Mouse (Mus musculus) embryo, embryonic 11.5 days (tissue): ENCODE data around the gene Slc1a7.

Experiments
- DNase-seq: peaks from one replicate; pipeline ENCODE4 v3.0.0-alpha.2; 2012; ENCODE audit warnings: low read depth, low spot score

The Slc1a7 gene

GRCm38 (mm10) chr4:108052673-108053072, 84.5 kb downstream of the Slc1a7 start:
- no peak for DNase-seq

GRCm38 (mm10) chr4:108055873-108056272, 87.7 kb downstream of the Slc1a7 start:
- no peak for DNase-seq

- DNase-seq: no peak
Measured at GRCm38 (mm10) chr4:108057247-108057646, 89.1 kb downstream of the Slc1a7 start.

- no peak for DNase-seq
Measured at GRCm38 (mm10) chr4:108058166-108058565, 90.0 kb downstream of the Slc1a7 start.

- DNase-seq: no peak
Measured at GRCm38 (mm10) chr4:108059601-108060379, 91.7 kb downstream of the Slc1a7 start.

- DNase-seq: no peak
Measured at GRCm38 (mm10) chr4:108060774-108061173, 92.6 kb downstream of the Slc1a7 start.

- DNase-seq: no peak
Measured at GRCm38 (mm10) chr4:108062524-108062923, 94.4 kb downstream of the Slc1a7 start.
